Mouse (Mus musculus): Measurements from ENCODE around the gene Fam71e1.

The Fam71e1 gene

DNA sequence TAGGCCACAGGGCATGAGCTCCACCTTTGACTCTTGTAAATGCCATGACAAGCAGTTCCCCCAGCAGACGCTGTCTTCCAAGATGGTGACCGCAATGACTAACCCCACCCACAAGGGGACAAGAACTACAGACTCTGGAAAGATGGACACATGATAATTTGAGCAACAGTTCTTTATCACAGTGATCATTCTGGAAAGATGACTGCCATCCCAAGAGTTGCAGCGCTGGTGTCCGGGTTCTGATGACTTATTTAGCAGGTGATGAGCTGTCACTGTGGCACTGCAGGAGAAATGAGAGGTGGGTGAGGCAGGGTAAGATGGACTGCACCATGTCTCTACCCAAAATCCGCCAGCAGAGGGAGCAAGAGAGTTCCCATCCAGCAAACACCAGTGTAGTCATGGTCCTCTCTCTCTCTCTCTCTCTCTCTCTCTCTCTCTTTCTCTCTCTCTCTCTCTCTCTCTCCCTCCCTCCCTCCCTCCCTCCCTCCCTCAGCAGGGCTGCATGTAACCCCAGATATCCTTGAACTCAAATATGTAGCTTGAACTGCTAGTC is 5.3 kb downstream of the Fam71e1 start:
- DNase-seq (ENCODE audit: low spot score), result no peak

DNA sequence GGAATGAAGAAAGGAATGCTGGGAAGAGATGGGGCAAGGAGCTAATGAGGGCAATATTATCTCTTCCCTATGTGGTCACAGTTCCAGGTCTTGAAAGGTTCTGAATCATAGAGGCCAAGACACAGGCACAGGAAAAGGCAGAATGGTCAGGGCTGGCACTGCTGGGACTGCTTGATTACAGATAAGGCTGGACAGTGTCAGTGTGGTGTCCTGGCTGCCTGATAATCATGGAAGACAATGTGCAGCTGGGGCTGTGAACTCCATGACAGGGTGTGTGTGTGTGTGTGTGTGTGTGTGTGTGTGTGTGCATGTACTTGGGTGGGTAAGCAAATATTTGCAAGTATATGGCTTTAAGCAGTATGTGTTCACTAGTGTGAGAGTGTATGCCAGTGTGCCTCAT is 11.1 kb downstream of the Fam71e1 start:
- no peak for DNase-seq (ENCODE audit: low spot score)

DNA sequence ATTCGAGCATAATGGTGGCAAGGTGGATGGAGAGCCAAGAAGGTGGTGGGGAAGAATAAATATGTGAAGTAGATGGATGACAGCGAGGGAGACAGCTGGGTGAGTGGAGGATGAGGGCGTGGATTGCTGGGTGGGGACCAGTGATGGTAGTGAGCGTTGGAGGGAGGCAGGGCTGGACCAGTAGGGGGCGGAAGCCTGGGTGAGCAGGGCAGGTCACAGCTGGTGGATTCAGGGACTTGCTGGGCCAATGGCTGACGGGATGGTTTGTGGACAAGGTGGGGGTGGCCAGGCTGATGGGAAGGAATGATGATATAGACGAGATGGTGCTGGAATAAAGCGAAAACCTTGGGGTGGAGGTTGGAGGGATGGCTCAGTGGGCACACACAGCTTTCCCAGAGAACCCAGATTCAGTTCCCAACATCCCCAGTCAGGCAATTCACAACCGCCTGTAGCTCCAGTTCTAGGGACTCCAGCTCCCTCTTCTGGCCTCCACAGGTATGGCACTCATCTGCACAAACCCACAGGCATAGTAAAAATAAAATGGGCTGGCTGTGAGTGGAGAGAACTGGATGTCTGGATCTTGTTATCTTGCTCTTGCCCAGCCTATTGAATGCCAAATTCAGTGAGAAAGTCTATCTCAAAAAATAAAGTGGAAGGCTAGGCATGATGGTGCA is 23.0 kb downstream of the Fam71e1 start:
- DNase-seq (ENCODE audit: low spot score), result no peak

DNA sequence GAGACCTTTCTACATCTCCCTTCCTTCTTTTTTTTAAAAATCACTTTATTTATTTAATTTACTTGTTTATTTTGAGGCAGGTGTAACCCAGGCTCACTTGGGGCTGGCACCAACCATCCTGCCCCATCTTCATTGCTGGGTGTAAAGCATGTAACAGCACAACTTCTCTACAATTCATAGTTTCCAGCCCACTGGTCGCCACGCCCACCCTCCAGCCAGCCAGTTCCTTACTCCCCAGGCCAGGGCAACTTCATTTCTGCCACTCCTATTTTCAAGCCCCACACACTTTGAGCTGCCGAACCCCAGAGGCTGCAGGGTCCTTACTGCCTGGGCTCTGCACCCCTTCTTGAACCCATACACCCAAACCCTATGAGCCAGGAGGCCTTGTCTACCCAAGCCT is 24.6 kb downstream of the Fam71e1 start:
- DNase-seq (ENCODE audit: low spot score), result no peak

DNA sequence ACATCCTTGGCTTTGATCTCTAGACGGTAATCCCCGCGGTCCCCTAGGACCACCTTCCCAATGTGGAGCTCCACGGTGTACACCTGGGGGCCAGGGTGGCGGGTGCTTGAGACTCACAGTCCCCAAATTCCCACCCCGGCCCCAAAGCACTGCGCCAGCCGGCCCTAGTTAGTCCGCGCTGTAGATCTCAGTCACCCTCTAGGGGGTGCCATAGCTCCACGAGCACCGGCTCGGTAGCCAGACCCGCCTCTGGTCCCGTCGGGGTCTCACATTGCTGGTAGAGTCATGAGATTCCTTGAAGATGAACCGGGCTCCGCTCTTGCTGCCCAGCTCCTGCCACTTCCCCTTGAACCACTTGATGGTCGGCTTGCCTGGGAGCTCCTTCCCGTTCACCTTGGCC is 25.3 kb downstream of the Fam71e1 start:
- DNase-seq (ENCODE audit: low spot score), result no peak

- DNase-seq (ENCODE audit: low spot score), result no peak
Observed at GRCm38 (mm10) chr7:44523056-44523455, 26.7 kb downstream of the Fam71e1 start.

GRCm38 (mm10) chr7:44524502-44524901 is 28.1 kb downstream of the Fam71e1 start, which contains the start of gene Mybpc2:
Gene Mybpc2, minus strand, starts transcription at chr7:44524656.
- DNase-seq (ENCODE audit: low spot score), result no peak

- DNase-seq (ENCODE audit: low spot score), result peak; percentile 42
Observed at GRCm38 (mm10) chr7:44525126-44525832, 28.9 kb downstream of the Fam71e1 start.

- no peak for DNase-seq (ENCODE audit: low spot score)
Observed at GRCm38 (mm10) chr7:44526414-44527154, 30.2 kb downstream of the Fam71e1 start.

GRCm38 (mm10) chr7:44527483-44528398 is 31.4 kb downstream of the Fam71e1 start:
- DNase-seq (ENCODE audit: low spot score), result no peak

DNA sequence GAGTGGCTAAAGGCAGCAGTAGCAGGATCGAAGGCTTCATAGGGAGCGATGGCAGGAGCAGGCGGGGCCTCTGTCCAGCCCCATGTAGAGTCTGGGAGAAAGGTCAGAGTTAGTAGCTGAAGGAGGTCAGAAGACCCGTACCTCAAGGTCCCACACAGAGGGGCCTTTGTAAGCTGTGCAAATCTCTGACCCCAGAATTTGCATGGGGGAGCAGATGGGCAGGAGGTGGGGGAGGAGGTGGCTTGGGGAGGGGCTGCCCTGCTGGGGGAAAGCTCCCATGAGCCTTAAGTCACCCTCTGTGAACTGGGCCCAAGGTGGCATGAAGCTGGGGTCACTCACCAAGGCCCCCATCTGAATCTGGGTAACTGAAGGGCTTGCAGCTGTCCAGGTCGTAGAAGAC is 33.1 kb downstream of the Fam71e1 start:
- no peak for DNase-seq (ENCODE audit: low spot score)

GRCm38 (mm10) chr7:44530507-44530906 is 34.1 kb downstream of the Fam71e1 start:
- no peak for DNase-seq (ENCODE audit: low spot score)

DNA sequence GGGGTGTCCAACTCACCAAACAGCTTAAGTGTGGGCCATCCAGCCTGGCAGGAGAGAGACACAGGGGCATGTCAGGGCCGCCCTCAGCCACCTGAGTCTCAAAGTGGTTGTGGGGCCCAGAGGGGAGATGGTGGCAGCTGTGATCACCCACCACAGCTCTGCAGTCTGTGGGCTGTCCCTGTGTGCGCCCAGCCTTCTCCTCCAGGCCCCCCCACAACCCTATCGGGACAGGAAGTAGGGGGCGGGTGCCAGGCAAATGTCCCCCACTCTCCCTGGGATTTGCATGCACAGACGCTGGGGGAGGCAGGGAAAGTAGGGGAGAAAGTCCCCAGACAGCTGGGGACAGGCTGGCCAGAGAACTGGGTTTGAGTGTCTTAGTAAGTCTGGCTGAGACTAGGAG is 34.8 kb downstream of the Fam71e1 start:
- DNase-seq (ENCODE audit: low spot score), result no peak

DNA sequence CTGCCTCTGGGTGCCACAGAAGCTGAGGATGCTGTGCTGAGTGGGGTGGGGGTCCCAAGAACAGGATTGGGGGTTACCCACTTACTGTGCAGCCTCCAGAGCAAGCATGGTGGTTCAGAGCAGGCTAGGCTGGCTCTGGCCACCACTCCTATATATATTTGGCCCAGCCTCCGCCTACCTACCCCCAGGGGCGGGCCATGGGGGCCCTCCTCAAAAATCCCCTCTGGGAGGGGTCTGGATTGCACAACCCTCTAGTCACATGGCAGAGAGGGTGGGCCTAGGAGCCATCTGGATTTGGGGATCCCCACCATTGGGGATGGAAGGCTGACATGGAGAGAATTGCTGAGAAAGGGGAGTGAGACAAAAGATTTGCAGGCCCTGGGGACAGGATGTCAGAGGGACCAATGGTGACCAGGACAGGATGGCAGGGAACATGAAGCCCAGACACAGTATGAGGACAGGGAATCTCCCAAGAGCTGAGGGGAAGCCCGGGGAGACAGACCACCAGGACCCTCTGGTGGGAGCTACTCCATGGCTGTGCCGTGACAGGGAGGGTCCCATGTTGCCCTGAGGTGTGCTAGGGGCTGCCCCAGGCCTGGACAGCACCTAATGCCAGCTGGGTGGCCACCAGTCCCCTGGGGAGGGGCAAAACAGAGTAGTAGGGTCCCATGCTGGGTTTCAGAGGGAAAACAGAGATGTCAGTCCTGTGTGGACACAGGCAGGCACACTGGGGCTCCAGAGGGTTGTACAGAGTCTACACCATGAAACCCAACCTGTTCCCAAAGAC is 35.8 kb downstream of the Fam71e1 start, which contains the start of gene Spib:
Gene Spib, minus strand, starts transcription at position 126 of the 787 bp plus-strand sequence.
- no peak for DNase-seq (ENCODE audit: low spot score)

DNA sequence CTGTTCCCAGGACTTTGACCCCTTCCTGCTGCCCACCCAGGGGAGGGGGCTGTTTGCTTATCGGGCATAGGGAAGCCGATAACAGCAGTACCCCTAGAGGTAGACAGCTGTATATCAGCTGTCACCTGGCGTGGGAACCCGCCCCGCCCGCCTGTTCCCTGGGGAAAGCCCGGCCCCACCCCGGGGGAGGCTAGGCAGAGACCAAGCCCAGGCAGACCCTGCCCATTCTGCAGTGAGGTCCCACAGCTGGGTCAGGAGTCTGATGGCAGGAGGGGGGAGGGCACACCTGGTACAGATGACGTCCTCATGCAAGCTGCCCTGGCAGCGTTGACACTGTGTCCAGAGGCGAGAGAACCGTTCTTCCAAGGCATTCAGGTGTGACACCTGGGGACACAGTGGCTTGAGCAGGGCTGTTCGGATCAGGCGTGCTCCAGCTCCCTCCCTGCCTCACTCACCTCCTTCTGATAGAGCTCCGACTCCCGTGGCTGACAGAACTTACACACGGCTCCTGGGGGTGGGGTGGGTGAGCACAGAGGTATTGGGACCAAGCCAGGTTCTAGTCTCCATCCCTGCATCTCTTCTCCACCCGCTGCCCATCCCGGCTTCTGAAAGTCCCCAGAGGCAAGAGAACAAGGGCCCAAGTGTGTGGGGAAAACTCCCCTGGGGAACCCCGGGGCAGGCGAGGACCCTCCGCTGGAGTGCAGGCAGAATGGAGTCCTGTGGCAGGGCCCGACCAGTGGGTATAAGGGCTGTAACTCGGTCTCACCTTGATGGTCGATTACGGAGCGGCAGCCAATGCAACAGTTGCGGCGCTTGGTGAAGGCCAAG is 36.8 kb downstream of the Fam71e1 start:
- DNase-seq (ENCODE audit: low spot score), result no peak

- no peak for DNase-seq (ENCODE audit: low spot score)
Observed at GRCm38 (mm10) chr7:44533746-44534045, 37.3 kb downstream of the Fam71e1 start.

GRCm38 (mm10) chr7:44534242-44534641 is 37.9 kb downstream of the Fam71e1 start:
- DNase-seq (ENCODE audit: low spot score), result no peak

DNA sequence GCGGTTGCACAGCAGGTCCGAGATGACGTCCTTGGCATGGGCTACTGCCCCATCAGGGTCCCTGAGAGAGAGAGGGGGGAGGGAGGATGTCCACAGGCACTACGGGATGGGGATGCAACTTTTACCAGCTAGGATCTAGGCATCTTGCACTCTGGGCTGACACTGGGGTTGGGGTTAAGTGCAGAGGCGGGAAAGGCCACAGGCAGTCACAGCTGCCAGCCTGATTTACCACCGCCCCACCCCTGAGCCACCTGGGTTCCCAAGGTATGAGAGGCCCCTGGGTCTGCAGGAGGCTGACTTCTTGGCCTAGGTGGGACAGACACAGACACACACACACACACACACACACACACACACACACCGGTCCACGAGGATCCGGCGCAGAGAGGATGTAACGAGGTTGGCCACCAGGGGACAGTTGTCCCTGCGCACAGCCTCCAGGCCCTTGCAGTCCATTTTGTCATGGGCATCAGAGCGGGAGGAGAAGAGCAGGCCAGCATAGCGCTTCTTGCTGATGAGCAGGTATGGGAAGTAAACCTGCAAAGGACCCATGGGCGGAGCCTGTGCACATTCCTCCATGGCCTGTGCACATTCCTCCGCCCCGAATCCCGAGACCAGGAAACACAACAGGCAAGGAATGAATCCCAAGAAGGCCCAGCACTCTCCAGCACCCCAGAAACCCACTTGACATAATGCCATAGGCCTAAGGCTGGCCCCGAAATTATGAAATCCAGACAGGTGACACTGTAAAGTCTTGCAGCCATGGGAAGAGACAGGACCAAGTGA is 38.5 kb downstream of the Fam71e1 start:
- DNase-seq (ENCODE audit: low spot score), result no peak
